Mouse (Mus musculus) c-Kit-positive CD71-negative TER-119-negative erythroid progenitor cells, embryonic 14.5 days (primary cell): Measurements from ENCODE around the gene Socs3.

ENCODE experiments used
- DNase-seq: peaks from one replicate; pipeline ENCODE4 v3.0.0-alpha.2; 2013; ENCODE audit warnings: low read depth

Socs3 gene

GRCm38 (mm10) chr11:117969945-117970872 is at the start of gene Socs3:
Gene Socs3, minus strand, starts transcription at chr11:117970047.
- peak; percentile 91 for DNase-seq

- no peak for DNase-seq
Observed at GRCm38 (mm10) chr11:118018328-118018727, 48.5 kb upstream of the Socs3 start.

- DNase-seq: no peak
Observed at GRCm38 (mm10) chr11:118015381-118016145, 45.7 kb upstream of the Socs3 start.

- DNase-seq: no peak
Observed at GRCm38 (mm10) chr11:118014391-118014995, 44.6 kb upstream of the Socs3 start.

- DNase-seq: no peak
Observed at GRCm38 (mm10) chr11:118013339-118013738, 43.5 kb upstream of the Socs3 start.

GRCm38 (mm10) chr11:118012595-118012994 is 42.7 kb upstream of the Socs3 start:
- DNase-seq: no peak

- no peak for DNase-seq
Observed at GRCm38 (mm10) chr11:118009865-118010571, 40.2 kb upstream of the Socs3 start.

GRCm38 (mm10) chr11:118008843-118009242 is 39.0 kb upstream of the Socs3 start:
- DNase-seq: no peak

- no peak for DNase-seq
Observed at GRCm38 (mm10) chr11:118008144-118008805, 38.4 kb upstream of the Socs3 start.

GRCm38 (mm10) chr11:118007460-118008143 is 37.8 kb upstream of the Socs3 start:
- DNase-seq: no peak

- DNase-seq: no peak
Observed at GRCm38 (mm10) chr11:118004217-118004616, 34.4 kb upstream of the Socs3 start.

- no peak for DNase-seq
Observed at GRCm38 (mm10) chr11:118003718-118004117, 33.9 kb upstream of the Socs3 start.

- DNase-seq: no peak
Observed at GRCm38 (mm10) chr11:118003176-118003575, 33.3 kb upstream of the Socs3 start.

- no peak for DNase-seq
Observed at GRCm38 (mm10) chr11:118000565-118001215, 30.8 kb upstream of the Socs3 start.

GRCm38 (mm10) chr11:118000083-118000482 is 30.2 kb upstream of the Socs3 start:
- no peak for DNase-seq

- no peak for DNase-seq
Observed at GRCm38 (mm10) chr11:117999260-117999934, 29.6 kb upstream of the Socs3 start.

- no peak for DNase-seq
Observed at GRCm38 (mm10) chr11:117998356-117998755, 28.5 kb upstream of the Socs3 start.

GRCm38 (mm10) chr11:117997085-117997484 is 27.2 kb upstream of the Socs3 start:
- no peak for DNase-seq

- DNase-seq: no peak
Observed at GRCm38 (mm10) chr11:117996066-117996465, 26.2 kb upstream of the Socs3 start.

GRCm38 (mm10) chr11:117995661-117996060 is 25.8 kb upstream of the Socs3 start:
- DNase-seq: no peak
